Mouse (Mus musculus) granulocyte monocyte progenitor cell, adult 5-6 weeks (primary cell): Measurements from ENCODE around the gene Inmt. TPM values are rescaled to one million over a fixed set of nuclear protein-coding genes. Genes with fewer than 3 reads are reported as not detected.
A peak's percentile ranks its signal among the peaks of the same experiment; 100 is the strongest.
"Not testable (repeated sequence)": the region's sequence is repeated elsewhere in the genome, so short reads cannot be mapped to it uniquely, and the experiment has no call there.

Experiments used
- ATAC-seq: replicated peaks from 2 replicates; pipeline ENCODE4 v1.8.0; 2016; ENCODE audit warnings: mild to moderate bottlenecking, moderate TSS enrichment, inconsistent platforms; ENCODE audit not compliant: poor library complexity, severe bottlenecking
- total RNA-seq, 2 experiments: library from RNA; stranded (forward) in 1 of 2; stranded (reverse) in 1 of 2; fragments of 200-712, 200-1000 nt in 1 of 2; fragments of >200 nt in 1 of 2; fragmentation: Nextera tagmentation in 1 of 2; gene quantifications; 2 replicates each; pipeline ENCODE4 v1.2.3; 2014 to 2017

Gene Inmt
- total RNA-seq (2014; fragmentation: Nextera tagmentation) (not detected in 2 replicates), total RNA-seq (2017) (not detected in 2 replicates)

DNA sequence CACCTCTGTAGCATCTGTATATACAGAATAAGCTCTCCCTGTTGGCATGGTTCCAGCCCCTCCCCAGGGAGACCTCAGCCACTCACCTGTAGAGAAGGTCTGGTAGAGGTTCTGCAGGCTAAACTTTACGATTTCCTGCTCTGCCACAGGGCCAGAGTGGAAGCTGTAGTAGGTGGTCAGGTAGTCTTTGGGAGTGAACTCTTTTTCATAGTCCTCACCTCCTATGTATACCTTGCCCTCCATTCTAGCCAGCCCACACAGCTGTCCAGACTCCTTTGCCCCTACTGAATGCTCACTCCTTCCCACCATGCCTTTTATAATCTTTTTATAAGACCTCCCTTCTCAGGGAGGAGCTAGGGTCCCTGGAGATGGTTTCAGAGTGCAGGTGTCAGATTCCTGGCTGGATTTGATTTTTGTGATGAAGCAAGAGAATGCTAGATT lies at the start of gene Inmt:
TSS of gene Inmt (minus strand) at position 303 of the 441 bp plus-strand sequence.
- no peak for ATAC-seq

DNA sequence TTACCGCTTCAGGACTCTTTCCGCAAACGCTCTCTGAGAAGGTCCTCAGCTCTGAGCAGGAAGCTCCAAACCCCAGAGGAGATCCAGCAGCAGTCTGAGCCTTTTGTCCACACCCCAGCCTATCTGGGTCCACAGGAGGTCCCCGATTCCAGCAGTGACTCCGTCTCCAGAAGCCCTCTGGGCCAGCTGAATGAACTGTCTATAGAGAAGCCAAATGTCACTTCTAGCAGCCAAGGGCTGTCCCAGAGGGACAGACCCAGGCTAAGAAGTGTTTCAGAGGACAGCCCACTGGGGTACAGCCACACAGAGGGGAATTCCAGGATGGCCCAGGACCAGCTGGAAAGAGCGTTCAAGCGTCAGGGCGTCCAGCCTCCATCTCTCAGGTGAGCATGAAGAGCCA lies 49.1 kb upstream of the Inmt start:
- no peak for ATAC-seq

DNA sequence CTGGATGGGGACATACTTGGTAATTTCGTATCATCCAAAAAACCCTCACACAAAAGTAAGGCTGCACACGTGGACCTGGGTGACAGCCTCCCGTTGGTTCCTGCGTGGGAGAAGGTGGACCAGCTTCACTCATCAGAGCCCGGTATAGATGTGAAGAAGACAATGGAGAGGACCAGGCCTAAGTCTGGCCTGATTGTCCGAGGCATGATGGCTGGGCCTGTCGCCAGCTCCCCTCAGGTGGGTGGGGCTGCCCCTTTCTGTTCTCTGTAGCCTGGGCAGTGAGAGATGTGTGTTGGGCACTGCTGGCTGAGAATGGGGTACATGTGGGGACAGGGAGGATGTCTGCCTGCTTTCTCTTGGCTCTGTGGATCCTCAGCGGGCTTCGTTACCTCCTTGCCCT lies 43.4 kb upstream of the Inmt start:
- no peak for ATAC-seq

DNA sequence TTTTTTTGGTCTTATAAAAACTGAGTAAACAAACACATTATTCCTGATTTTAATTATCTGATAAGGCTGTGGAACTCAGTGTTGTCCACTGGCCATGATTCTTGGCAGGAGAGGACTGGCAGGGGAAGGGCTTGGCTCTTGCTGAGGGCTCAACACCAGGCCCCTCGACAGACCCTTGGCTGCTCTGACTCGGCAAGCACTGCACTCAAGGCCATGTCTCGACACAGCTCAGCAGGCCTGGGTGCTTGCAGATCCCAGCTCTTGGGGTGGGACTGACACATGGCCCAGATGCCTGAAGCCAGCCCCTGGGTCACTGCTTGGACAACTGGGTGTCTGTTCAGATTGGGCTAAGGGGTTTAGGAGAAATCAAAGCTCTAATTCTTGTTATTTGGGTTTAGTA lies 39.7 kb upstream of the Inmt start:
- ATAC-seq: no peak

- no peak for ATAC-seq
Observed at GRCm38 (mm10) chr6:55210423-55211365, 35.9 kb upstream of the Inmt start.

GRCm38 (mm10) chr6:55207786-55208185 lies 32.9 kb upstream of the Inmt start:
- ATAC-seq: no peak

GRCm38 (mm10) chr6:55203931-55204330 lies 29.1 kb upstream of the Inmt start:
- ATAC-seq: no peak

GRCm38 (mm10) chr6:55202913-55203910 lies 28.4 kb upstream of the Inmt start, which contains the start of gene Mindy4:
TSS of gene Mindy4 (plus strand) at chr6:55203383.
- ATAC-seq: peak; percentile 93

DNA sequence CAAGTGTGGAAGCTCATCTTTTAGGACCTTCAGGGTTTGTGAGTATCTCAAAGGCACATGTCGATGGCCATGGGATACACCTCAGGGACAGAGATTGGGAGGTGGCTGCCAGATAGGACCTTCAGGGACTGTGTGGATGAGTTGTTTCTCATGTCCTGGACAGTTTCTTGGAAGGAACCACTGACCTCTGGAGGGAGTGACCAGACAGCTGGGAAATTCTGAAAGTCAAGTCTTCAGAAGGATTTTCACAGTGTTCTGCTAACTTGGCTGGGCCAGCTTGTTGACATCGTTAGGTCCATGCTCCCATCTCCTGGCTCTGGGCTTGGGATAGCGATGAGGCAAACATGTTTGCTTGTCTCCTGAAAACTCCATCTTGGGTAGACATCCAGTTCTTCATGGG lies 24.2 kb upstream of the Inmt start:
- ATAC-seq: no peak

GRCm38 (mm10) chr6:55193171-55193570 lies 18.3 kb upstream of the Inmt start:
- no peak for ATAC-seq

GRCm38 (mm10) chr6:55191537-55191936 lies 16.7 kb upstream of the Inmt start:
- no peak for ATAC-seq

DNA sequence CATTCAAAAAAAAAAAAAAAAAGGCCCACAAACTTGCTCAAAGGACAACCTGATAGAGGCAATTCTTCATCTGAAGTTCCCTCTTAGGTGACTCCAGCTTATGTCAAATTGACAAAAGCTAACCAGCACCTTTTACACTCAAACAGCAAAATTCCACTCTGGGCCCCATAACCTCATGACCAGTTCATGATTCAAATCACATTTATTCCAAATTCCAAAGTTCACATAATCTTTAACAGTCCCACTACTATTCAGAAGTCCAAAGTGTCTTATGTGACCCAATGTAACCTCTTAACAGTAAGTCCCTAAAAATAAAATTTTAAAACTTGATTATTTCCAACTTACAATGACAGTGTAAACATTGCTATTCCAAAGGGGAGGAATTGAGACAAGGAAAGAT lies 14.6 kb upstream of the Inmt start:
- no peak for ATAC-seq

- ATAC-seq: not testable (repeated sequence)
Observed at GRCm38 (mm10) chr6:55187827-55188226, 13.0 kb upstream of the Inmt start.

DNA sequence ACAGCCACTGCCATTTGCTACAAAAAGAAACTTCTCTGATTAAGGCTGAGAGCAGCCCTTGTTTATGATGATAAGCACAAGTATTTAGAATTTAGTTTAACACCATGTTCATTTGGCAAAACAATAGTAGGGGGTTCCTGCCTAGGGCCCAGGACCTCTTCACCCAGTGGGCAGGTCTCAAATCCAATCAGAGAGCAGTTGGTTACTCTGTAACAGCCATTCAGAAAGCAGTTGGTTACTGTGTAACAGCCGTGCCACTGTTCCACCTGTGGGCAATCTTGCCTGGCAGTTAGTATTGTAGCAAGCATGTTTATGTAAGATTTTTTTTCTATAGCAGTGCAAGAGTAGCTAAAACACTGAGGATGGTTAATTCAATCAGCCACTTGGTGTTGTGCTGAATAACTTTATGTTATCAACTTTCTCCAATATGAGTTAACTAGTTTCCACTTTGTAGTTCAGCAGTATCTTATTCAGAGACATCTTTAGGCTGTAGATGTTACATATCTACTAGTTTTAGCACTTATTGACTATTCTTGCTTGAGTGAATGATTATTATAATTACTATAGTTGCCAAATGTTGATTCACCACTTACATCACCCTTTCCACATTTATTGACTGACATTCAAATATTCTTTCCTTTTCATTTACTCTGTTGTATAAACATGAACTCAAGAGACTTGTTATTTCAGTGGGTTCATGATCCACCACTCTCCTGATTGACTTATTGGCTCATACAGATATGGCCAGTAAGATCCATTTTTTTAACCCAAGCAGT lies 8.0 kb upstream of the Inmt start:
- ATAC-seq: no peak

DNA sequence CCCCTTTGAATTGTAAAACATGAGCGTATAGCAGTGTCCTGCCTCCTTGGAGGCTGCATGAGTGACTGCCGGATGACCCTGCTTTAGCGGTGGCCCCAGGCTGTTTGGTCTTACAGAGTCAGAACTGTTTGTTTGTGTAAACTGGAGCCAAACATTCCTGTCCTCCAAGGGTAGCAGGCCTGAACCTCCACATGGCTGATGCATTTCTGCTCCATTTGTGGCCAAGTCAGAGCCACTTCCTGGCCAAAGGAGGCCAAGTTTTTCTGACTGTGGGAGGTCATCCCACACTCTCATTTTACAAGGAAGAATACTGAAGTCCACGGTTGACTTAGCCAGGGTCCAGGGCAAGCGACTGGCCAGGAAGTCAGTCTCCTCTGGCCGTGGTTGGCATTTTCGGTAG lies 4.7 kb upstream of the Inmt start:
- ATAC-seq: no peak

- peak; percentile 46 for ATAC-seq
Observed at GRCm38 (mm10) chr6:55177060-55177732, 2.4 kb upstream of the Inmt start.

- ATAC-seq: no peak
Observed at GRCm38 (mm10) chr6:55175892-55176291, 1.0 kb upstream of the Inmt start.

GRCm38 (mm10) chr6:55175456-55175855 lies 613 bp upstream of the Inmt start:
- ATAC-seq: no peak

GRCm38 (mm10) chr6:55173941-55174349 lies 898 bp downstream of the Inmt start:
- no peak for ATAC-seq
